Mouse (Mus musculus): Measurements from ENCODE around the gene Setd7. TPM values are rescaled to one million over a fixed set of nuclear protein-coding genes. Genes with fewer than 3 reads are reported as not detected.

The Setd7 gene
- polyA plus RNA-seq, 1 experiment from 2014 or later: 4.8 TPM

- no peak overlapping the region for H3K27ac ChIP-seq (ENCODE audit: low read length)
- H3K36me3 ChIP-seq (ENCODE audit: control insufficient read depth, insufficient read depth, low read length): no peaks in the 10 kb centered on the region
- no peaks in the 10 kb centered on the region for H3K9me3 ChIP-seq (replicated peaks; ENCODE audit: control insufficient read depth, low read length)
- no peaks in the 10 kb centered on the region for H3K27me3 ChIP-seq (ENCODE audit: control insufficient read depth, insufficient read depth, low read length)
- peaks cover 8% of the 10 kb centered on the region for H3K4me1 ChIP-seq (ENCODE audit: control insufficient read depth, insufficient read depth, low read length)
- peak overlapping the region; percentile 87 for H3K4me3 ChIP-seq (replicated peaks; ENCODE audit: low read length)
- WGBS: 51% methylated on average over 6 of the region's 6 CpGs
- H3K9ac ChIP-seq (ENCODE audit: low read length): no peak overlapping the region
- no peak for ATAC-seq (ENCODE audit: insufficient read depth, low FRiP score)
- peak overlapping the region; percentile 100 for H3K4me2 ChIP-seq (ENCODE audit: low read depth, low read length)
Measured at GRCm38 (mm10) chr3:51561993-51562385, 1.3 kb upstream of the Setd7 start.

DNA sequence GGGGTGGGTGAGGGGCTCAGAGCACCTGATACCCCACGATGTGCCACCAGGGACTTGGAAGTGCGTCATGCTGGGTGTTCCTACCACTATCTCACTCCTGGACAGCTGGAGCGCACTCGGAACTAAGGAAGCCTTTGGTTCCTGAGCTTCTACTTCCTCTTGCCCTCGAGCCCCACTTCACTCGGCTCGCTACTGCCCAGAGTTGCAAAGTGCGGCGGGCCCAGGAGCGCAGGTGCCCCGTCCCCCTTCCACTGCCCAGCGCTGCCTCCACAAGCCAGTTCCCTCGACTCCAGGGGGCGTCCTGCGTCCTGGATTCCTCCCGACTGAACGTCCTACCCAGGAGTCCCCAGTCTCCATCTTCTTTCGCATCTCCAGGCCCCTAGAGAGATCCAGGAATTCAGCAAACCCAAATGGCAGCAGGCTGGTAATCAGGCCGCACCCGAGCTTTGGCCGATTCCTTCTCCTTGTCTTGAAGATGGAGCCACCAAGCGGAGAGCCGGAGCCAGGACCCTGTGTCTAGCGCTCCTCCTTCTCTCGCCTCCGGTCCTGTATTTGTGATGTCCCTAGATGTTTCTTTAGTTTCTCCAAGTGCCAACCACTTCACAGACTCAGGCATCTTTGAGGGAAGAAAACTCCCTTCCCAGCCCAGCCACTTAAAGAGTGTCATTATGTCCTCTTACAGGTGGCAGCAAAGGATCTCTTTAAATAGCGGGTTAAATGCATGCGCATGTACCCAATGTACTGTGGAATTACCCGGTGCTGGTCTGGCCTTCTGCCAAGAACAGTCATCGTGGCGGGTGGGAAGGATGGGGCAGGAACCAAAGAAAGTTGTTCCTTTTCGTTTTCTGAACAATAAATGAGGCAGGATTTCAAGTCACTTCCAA is 672 bp upstream of the Setd7 start:
- peaks cover 8% of the 10 kb centered on the region for H3K4me1 ChIP-seq (ENCODE audit: control insufficient read depth, insufficient read depth, low read length)
- WGBS: 1% methylated on average over 32 of the region's 32 CpGs
- ATAC-seq (ENCODE audit: insufficient read depth, low FRiP score): peak; percentile 51

GRCm38 (mm10) chr3:51559594-51560450 is 857 bp downstream of the Setd7 start:
- no peaks in the 10 kb centered on the region for H3K9me3 ChIP-seq (replicated peaks; ENCODE audit: control insufficient read depth, low read length)
- H3K4me2 ChIP-seq (ENCODE audit: low read depth, low read length): peak overlapping the region; percentile 100
- H3K9ac ChIP-seq (ENCODE audit: low read length): peak overlapping the region; percentile 94
- no peaks in the 10 kb centered on the region for H3K27me3 ChIP-seq (ENCODE audit: control insufficient read depth, insufficient read depth, low read length)
- H3K27ac ChIP-seq (ENCODE audit: low read length): peak overlapping the region; percentile 97
- H3K36me3 ChIP-seq (ENCODE audit: control insufficient read depth, insufficient read depth, low read length): no peaks in the 10 kb centered on the region
- peak; percentile 61 for ATAC-seq (ENCODE audit: insufficient read depth, low FRiP score)
- H3K4me1 ChIP-seq (ENCODE audit: control insufficient read depth, insufficient read depth, low read length): peaks cover 8% of the 10 kb centered on the region
- H3K4me3 ChIP-seq (replicated peaks; ENCODE audit: low read length): peak overlapping the region; percentile 87
- WGBS: under 1% methylated on average over 75 of the region's 80 CpGs

More for the DNA sequence above, 672 bp upstream of the Setd7 start:
- no peaks in the 10 kb centered on the region for H3K36me3 ChIP-seq (ENCODE audit: control insufficient read depth, insufficient read depth, low read length)
- H3K9me3 ChIP-seq (replicated peaks; ENCODE audit: control insufficient read depth, low read length): no peaks in the 10 kb centered on the region
- H3K27ac ChIP-seq (ENCODE audit: low read length): peak overlapping the region; percentile 97
- H3K9ac ChIP-seq (ENCODE audit: low read length): peak overlapping the region; percentile 94
- no peaks in the 10 kb centered on the region for H3K27me3 ChIP-seq (ENCODE audit: control insufficient read depth, insufficient read depth, low read length)
- peak overlapping the region; percentile 87 for H3K4me3 ChIP-seq (replicated peaks; ENCODE audit: low read length)
- H3K4me2 ChIP-seq (ENCODE audit: low read depth, low read length): peak overlapping the region; percentile 100

GRCm38 (mm10) chr3:51555583-51555982 is 5.1 kb downstream of the Setd7 start:
- no peak overlapping the region for H3K4me2 ChIP-seq (ENCODE audit: low read depth, low read length)
- H3K4me3 ChIP-seq (replicated peaks; ENCODE audit: low read length): no peak overlapping the region
- ATAC-seq (ENCODE audit: insufficient read depth, low FRiP score): no peak
- H3K27me3 ChIP-seq (ENCODE audit: control insufficient read depth, insufficient read depth, low read length): no peaks in the 10 kb centered on the region
- no peaks in the 10 kb centered on the region for H3K36me3 ChIP-seq (ENCODE audit: control insufficient read depth, insufficient read depth, low read length)
- H3K9me3 ChIP-seq (replicated peaks; ENCODE audit: control insufficient read depth, low read length): no peaks in the 10 kb centered on the region
- no peak overlapping the region for H3K27ac ChIP-seq (ENCODE audit: low read length)
- no peak overlapping the region for H3K9ac ChIP-seq (ENCODE audit: low read length)
- peaks cover 25% of the 10 kb centered on the region for H3K4me1 ChIP-seq (ENCODE audit: control insufficient read depth, insufficient read depth, low read length)
- WGBS: 78% methylated on average over 8 of the region's 8 CpGs

GRCm38 (mm10) chr3:51554836-51555235 is 5.8 kb downstream of the Setd7 start:
- H3K4me1 ChIP-seq (ENCODE audit: control insufficient read depth, insufficient read depth, low read length): peaks cover 25% of the 10 kb centered on the region
- no peaks in the 10 kb centered on the region for H3K36me3 ChIP-seq (ENCODE audit: control insufficient read depth, insufficient read depth, low read length)
- H3K27me3 ChIP-seq (ENCODE audit: control insufficient read depth, insufficient read depth, low read length): no peaks in the 10 kb centered on the region
- no peak for ATAC-seq (ENCODE audit: insufficient read depth, low FRiP score)
- no peak overlapping the region for H3K27ac ChIP-seq (ENCODE audit: low read length)
- no peaks in the 10 kb centered on the region for H3K9me3 ChIP-seq (replicated peaks; ENCODE audit: control insufficient read depth, low read length)
- no peak overlapping the region for H3K4me3 ChIP-seq (replicated peaks; ENCODE audit: low read length)
- no peak overlapping the region for H3K9ac ChIP-seq (ENCODE audit: low read length)
- no peak overlapping the region for H3K4me2 ChIP-seq (ENCODE audit: low read depth, low read length)
- 80% methylated on average over 4 of the region's 4 CpGs for WGBS

DNA sequence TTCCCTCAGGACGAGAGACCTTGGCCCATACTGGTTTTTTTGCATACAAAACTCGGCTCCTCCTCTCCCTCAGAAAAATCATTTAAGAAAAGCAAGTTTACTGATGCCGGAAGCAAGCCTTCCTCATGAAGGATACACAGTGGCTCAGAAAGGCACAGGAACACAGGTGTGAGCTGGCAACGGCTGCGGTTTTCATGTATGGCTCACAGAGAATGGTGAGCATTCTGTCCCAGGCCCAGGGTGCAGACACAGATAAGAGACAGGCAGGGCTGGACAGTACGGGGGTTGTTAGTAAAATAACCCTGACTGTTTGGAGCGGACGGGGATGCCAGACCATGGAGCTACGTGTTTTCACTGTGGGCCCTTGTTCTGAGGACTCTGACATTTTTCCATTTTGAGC is 6.6 kb downstream of the Setd7 start:
- H3K9ac ChIP-seq (ENCODE audit: low read length): no peak overlapping the region
- no peaks in the 10 kb centered on the region for H3K27me3 ChIP-seq (ENCODE audit: control insufficient read depth, insufficient read depth, low read length)
- peak; percentile 27; the same call in 1 of the 2 replicates for ATAC-seq (ENCODE audit: insufficient read depth, low FRiP score)
- H3K9me3 ChIP-seq (replicated peaks; ENCODE audit: control insufficient read depth, low read length): no peaks in the 10 kb centered on the region
- 56% methylated on average over 9 of the region's 9 CpGs for WGBS
- H3K4me2 ChIP-seq (ENCODE audit: low read depth, low read length): no peak overlapping the region
- H3K4me1 ChIP-seq (ENCODE audit: control insufficient read depth, insufficient read depth, low read length): peaks cover 25% of the 10 kb centered on the region
- no peak overlapping the region for H3K4me3 ChIP-seq (replicated peaks; ENCODE audit: low read length)
- peak overlapping the region; percentile 19; the same call in 1 of the 2 replicates for H3K27ac ChIP-seq (ENCODE audit: low read length)
- no peaks in the 10 kb centered on the region for H3K36me3 ChIP-seq (ENCODE audit: control insufficient read depth, insufficient read depth, low read length)

GRCm38 (mm10) chr3:51553497-51553875 is 7.2 kb downstream of the Setd7 start:
- no peak; the same call in 1 of the 2 replicates for ATAC-seq (ENCODE audit: insufficient read depth, low FRiP score)
- H3K4me3 ChIP-seq (replicated peaks; ENCODE audit: low read length): no peak overlapping the region
- no peak overlapping the region for H3K9ac ChIP-seq (ENCODE audit: low read length)
- H3K4me2 ChIP-seq (ENCODE audit: low read depth, low read length): peak overlapping the region; percentile 22; the same call in 1 of the 2 replicates
- peaks cover 22% of the 10 kb centered on the region for H3K4me1 ChIP-seq (ENCODE audit: control insufficient read depth, insufficient read depth, low read length)
- no peaks in the 10 kb centered on the region for H3K36me3 ChIP-seq (ENCODE audit: control insufficient read depth, insufficient read depth, low read length)
- H3K27me3 ChIP-seq (ENCODE audit: control insufficient read depth, insufficient read depth, low read length): no peaks in the 10 kb centered on the region
- 47% methylated on average over 8 of the region's 8 CpGs for WGBS
- no peaks in the 10 kb centered on the region for H3K9me3 ChIP-seq (replicated peaks; ENCODE audit: control insufficient read depth, low read length)
- H3K27ac ChIP-seq (ENCODE audit: low read length): peak overlapping the region; percentile 21; the same call in 1 of the 2 replicates

GRCm38 (mm10) chr3:51552841-51553496 is 7.7 kb downstream of the Setd7 start:
- peaks cover 17% of the 10 kb centered on the region for H3K4me1 ChIP-seq (ENCODE audit: control insufficient read depth, insufficient read depth, low read length)
- H3K36me3 ChIP-seq (ENCODE audit: control insufficient read depth, insufficient read depth, low read length): no peaks in the 10 kb centered on the region
- 42% methylated on average over 10 of the region's 10 CpGs for WGBS
- H3K4me2 ChIP-seq (ENCODE audit: low read depth, low read length): peak overlapping the region; percentile 22; the same call in 1 of the 2 replicates
- H3K4me3 ChIP-seq (replicated peaks; ENCODE audit: low read length): no peak overlapping the region
- ATAC-seq (ENCODE audit: insufficient read depth, low FRiP score): no peak
- no peak overlapping the region for H3K9ac ChIP-seq (ENCODE audit: low read length)
- H3K27ac ChIP-seq (ENCODE audit: low read length): peak overlapping the region; percentile 21; the same call in 1 of the 2 replicates
- H3K9me3 ChIP-seq (replicated peaks; ENCODE audit: control insufficient read depth, low read length): no peaks in the 10 kb centered on the region
- H3K27me3 ChIP-seq (ENCODE audit: control insufficient read depth, insufficient read depth, low read length): no peaks in the 10 kb centered on the region
